Mouse (Mus musculus): ENCODE results near the gene St3gal3. TPM values are rescaled to one million over a fixed set of nuclear protein-coding genes. Genes with fewer than 3 reads are reported as not detected.
A peak's percentile ranks its signal among the peaks of the same experiment; 100 is the strongest.

St3gal3 gene
- polyA plus RNA-seq, 1 experiment from 2014 or later = 9.3 TPM

DNA sequence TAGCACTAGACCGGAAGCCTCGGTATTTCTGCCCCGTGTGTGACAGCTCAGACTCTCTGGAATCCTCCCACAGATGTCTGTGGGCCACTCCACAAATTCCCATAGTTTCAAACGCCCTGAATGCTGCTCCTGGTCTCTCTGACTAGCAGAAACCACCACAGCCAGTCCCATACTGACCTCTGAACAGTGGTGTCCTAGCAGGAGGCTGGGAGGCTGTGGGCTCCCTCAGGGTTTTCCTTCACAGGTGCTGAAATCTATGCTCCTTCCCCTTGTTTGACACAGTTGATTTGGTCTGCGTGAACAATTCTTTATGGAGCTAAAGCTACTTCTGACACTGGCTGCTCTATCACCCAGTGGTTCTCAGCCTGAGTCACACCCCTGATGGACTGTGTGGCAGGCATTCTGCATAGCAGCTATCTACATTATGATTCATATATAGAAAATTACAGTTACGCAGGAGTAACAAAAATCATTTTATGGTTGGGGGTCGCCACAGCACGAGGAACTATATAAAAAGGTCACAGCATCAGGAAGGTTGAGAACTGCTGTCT is 31.4 kb downstream of the St3gal3 start:
- Histone ChIP-seq H3K36me3 (ENCODE audit: control insufficient read depth, insufficient read depth, low read length) (no peaks in the 10 kb centered on the region), H3K9ac (replicated peaks; ENCODE audit: low read length) (no peak overlapping the region), H3K27me3 (ENCODE audit: control insufficient read depth, insufficient read depth, low read length) (no peaks in the 10 kb centered on the region), H3K4me3 (replicated peaks; ENCODE audit: low read depth, low read length) (no peak overlapping the region), H3K27ac (replicated peaks; ENCODE audit: low read depth, low read length) (no peak overlapping the region), H3K4me1 (ENCODE audit: control insufficient read depth, insufficient read depth, low read length) (no peaks in the 10 kb centered on the region), H3K9me3 (ENCODE audit: control insufficient read depth, low read length) (no peaks in the 10 kb centered on the region), H3K4me2 (ENCODE audit: low read length) (no peak overlapping the region)
- ATAC-seq (ENCODE audit: low FRiP score, low TSS enrichment) = no peak
- 88% methylated on average over 8 of the region's 8 CpGs for WGBS
- DNase-seq = no peak

GRCm38 (mm10) chr4:118101497-118101896 is 33.2 kb downstream of the St3gal3 start:
- H3K9ac ChIP-seq (replicated peaks; ENCODE audit: low read length) = no peak overlapping the region
- no peaks in the 10 kb centered on the region for H3K27me3 ChIP-seq (ENCODE audit: control insufficient read depth, insufficient read depth, low read length)
- no peak overlapping the region for H3K27ac ChIP-seq (replicated peaks; ENCODE audit: low read depth, low read length)
- H3K36me3 ChIP-seq (ENCODE audit: control insufficient read depth, insufficient read depth, low read length) = no peaks in the 10 kb centered on the region
- no peak overlapping the region for H3K4me3 ChIP-seq (replicated peaks; ENCODE audit: low read depth, low read length)
- no peaks in the 10 kb centered on the region for H3K4me1 ChIP-seq (ENCODE audit: control insufficient read depth, insufficient read depth, low read length)
- no peak for DNase-seq
- H3K9me3 ChIP-seq (ENCODE audit: control insufficient read depth, low read length) = no peaks in the 10 kb centered on the region
- 90% methylated on average over 6 of the region's 6 CpGs for WGBS
- H3K4me2 ChIP-seq (ENCODE audit: low read length) = no peak overlapping the region
- no peak for ATAC-seq (ENCODE audit: low FRiP score, low TSS enrichment)

GRCm38 (mm10) chr4:118099637-118100364 is 34.9 kb downstream of the St3gal3 start:
- DNase-seq (no peak), ATAC-seq (ENCODE audit: low FRiP score, low TSS enrichment) (no peak)
- Histone ChIP-seq H3K9ac (replicated peaks; ENCODE audit: low read length) (no peak overlapping the region), H3K4me3 (replicated peaks; ENCODE audit: low read depth, low read length) (no peak overlapping the region), H3K27ac (replicated peaks; ENCODE audit: low read depth, low read length) (no peak overlapping the region), H3K27me3 (ENCODE audit: control insufficient read depth, insufficient read depth, low read length) (no peaks in the 10 kb centered on the region), H3K4me1 (ENCODE audit: control insufficient read depth, insufficient read depth, low read length) (no peaks in the 10 kb centered on the region), H3K9me3 (ENCODE audit: control insufficient read depth, low read length) (no peaks in the 10 kb centered on the region), H3K36me3 (ENCODE audit: control insufficient read depth, insufficient read depth, low read length) (no peaks in the 10 kb centered on the region), H3K4me2 (ENCODE audit: low read length) (no peak overlapping the region)
- WGBS = 95% methylated on average over 8 of the region's 8 CpGs

DNA sequence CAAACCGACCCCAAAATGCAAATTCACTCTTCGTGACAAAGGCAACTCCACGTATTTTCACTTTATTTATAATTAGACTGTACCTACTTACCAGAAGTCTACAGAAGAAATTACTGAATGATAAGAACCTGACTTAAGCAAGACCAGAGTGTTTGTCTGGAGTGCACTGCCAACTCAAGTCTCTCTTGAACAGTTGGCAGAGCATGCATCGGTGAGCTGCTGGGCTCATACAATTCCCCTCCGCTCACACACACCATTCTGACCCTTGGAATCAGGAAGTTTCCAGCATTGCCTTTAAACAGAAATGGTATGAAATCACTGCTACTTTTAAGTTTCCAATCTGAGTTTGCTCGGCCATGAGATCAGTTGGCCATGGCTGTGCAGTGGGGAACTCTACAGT is 36.1 kb downstream of the St3gal3 start:
- no peaks in the 10 kb centered on the region for H3K4me1 ChIP-seq (ENCODE audit: control insufficient read depth, insufficient read depth, low read length)
- no peaks in the 10 kb centered on the region for H3K36me3 ChIP-seq (ENCODE audit: control insufficient read depth, insufficient read depth, low read length)
- no peak overlapping the region for H3K27ac ChIP-seq (replicated peaks; ENCODE audit: low read depth, low read length)
- DNase-seq (no peak), ATAC-seq (ENCODE audit: low FRiP score, low TSS enrichment) (no peak)
- H3K9ac ChIP-seq (replicated peaks; ENCODE audit: low read length) = no peak overlapping the region
- H3K4me2 ChIP-seq (ENCODE audit: low read length) = no peak overlapping the region
- H3K4me3 ChIP-seq (replicated peaks; ENCODE audit: low read depth, low read length) = no peak overlapping the region
- no peaks in the 10 kb centered on the region for H3K27me3 ChIP-seq (ENCODE audit: control insufficient read depth, insufficient read depth, low read length)
- H3K9me3 ChIP-seq (ENCODE audit: control insufficient read depth, low read length) = no peaks in the 10 kb centered on the region
- 97% methylated on average over 6 of the region's 6 CpGs for WGBS

DNA sequence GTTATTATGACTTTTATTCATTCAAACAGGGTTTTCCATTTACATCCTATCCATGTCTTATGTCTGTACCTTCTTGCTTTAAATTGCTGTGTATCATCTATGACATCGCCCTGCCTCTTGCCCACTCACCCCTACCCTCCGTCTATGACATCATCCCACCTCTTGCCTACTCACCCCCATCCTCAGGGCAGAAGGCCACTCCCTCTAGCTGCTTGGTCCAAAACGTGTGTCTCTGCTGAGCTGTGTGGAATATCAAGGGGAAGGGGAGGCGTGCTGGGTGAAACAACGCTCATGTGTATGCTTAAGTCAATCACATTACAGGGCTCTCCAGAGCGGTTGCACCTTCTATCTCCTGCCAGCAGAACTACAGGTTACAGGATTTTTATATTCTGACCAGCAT is 38.6 kb downstream of the St3gal3 start:
- Histone ChIP-seq H3K4me3 (replicated peaks; ENCODE audit: low read depth, low read length) (no peak overlapping the region), H3K9ac (replicated peaks; ENCODE audit: low read length) (no peak overlapping the region), H3K9me3 (ENCODE audit: control insufficient read depth, low read length) (no peaks in the 10 kb centered on the region), H3K27me3 (ENCODE audit: control insufficient read depth, insufficient read depth, low read length) (no peaks in the 10 kb centered on the region), H3K27ac (replicated peaks; ENCODE audit: low read depth, low read length) (no peak overlapping the region), H3K4me2 (ENCODE audit: low read length) (no peak overlapping the region), H3K4me1 (ENCODE audit: control insufficient read depth, insufficient read depth, low read length) (no peaks in the 10 kb centered on the region), H3K36me3 (ENCODE audit: control insufficient read depth, insufficient read depth, low read length) (no peaks in the 10 kb centered on the region)
- WGBS = 83% methylated on average over 6 of the region's 6 CpGs
- ATAC-seq (ENCODE audit: low FRiP score, low TSS enrichment) (no peak), DNase-seq (no peak)

DNA sequence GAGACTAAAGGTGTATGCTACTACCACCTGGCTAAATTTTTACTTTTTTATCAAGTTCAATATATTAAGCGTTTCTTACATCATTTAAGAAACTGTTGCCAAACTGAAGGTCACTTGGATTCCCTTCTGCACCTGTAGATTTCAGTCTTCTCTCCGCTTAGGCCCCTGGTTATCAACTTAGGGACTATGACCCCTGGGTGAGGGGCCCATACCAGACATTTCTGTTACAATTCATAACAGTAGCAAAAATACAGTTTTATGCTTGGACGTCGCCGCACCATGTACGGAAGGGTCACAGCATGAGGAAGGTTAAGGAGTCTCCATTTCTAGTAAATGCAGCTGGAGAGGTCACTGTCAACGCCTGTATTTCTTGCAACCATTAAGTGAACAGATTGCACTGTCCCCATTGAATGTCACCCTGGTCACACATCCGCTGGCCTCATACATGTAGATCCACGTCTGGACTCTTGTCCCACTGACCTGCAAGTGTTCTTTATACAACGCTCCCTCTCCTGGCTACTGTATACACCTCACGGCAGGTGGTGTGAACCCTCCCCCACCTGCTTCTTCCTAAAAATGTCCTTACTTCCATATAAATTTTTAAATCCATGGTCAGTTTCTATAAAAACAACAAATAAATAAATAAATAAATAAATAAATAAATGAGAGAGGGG is 41.8 kb downstream of the St3gal3 start:
- no peak overlapping the region for H3K9ac ChIP-seq (replicated peaks; ENCODE audit: low read length)
- 96% methylated on average over 11 of the region's 11 CpGs for WGBS
- ATAC-seq (ENCODE audit: low FRiP score, low TSS enrichment) (no peak), DNase-seq (no peak)
- H3K9me3 ChIP-seq (ENCODE audit: control insufficient read depth, low read length) = no peaks in the 10 kb centered on the region
- no peak overlapping the region for H3K4me2 ChIP-seq (ENCODE audit: low read length)
- H3K4me1 ChIP-seq (ENCODE audit: control insufficient read depth, insufficient read depth, low read length) = no peaks in the 10 kb centered on the region
- no peaks in the 10 kb centered on the region for H3K27me3 ChIP-seq (ENCODE audit: control insufficient read depth, insufficient read depth, low read length)
- no peaks in the 10 kb centered on the region for H3K36me3 ChIP-seq (ENCODE audit: control insufficient read depth, insufficient read depth, low read length)
- H3K27ac ChIP-seq (replicated peaks; ENCODE audit: low read depth, low read length) = no peak overlapping the region
- no peak overlapping the region for H3K4me3 ChIP-seq (replicated peaks; ENCODE audit: low read depth, low read length)

GRCm38 (mm10) chr4:118090449-118090848 is 44.3 kb downstream of the St3gal3 start:
- Histone ChIP-seq H3K4me2 (ENCODE audit: low read length) (no peak overlapping the region), H3K4me3 (replicated peaks; ENCODE audit: low read depth, low read length) (no peak overlapping the region), H3K27me3 (ENCODE audit: control insufficient read depth, insufficient read depth, low read length) (no peaks in the 10 kb centered on the region), H3K9ac (replicated peaks; ENCODE audit: low read length) (no peak overlapping the region), H3K9me3 (ENCODE audit: control insufficient read depth, low read length) (no peaks in the 10 kb centered on the region), H3K27ac (replicated peaks; ENCODE audit: low read depth, low read length) (no peak overlapping the region), H3K4me1 (ENCODE audit: control insufficient read depth, insufficient read depth, low read length) (no peaks in the 10 kb centered on the region), H3K36me3 (ENCODE audit: control insufficient read depth, insufficient read depth, low read length) (no peaks in the 10 kb centered on the region)
- DNase-seq (no peak), ATAC-seq (ENCODE audit: low FRiP score, low TSS enrichment) (no peak)
- 94% methylated on average over 11 of the region's 11 CpGs for WGBS

GRCm38 (mm10) chr4:118089939-118090338 is 44.8 kb downstream of the St3gal3 start:
- Histone ChIP-seq H3K27ac (replicated peaks; ENCODE audit: low read depth, low read length) (no peak overlapping the region), H3K4me2 (ENCODE audit: low read length) (no peak overlapping the region), H3K4me3 (replicated peaks; ENCODE audit: low read depth, low read length) (no peak overlapping the region), H3K27me3 (ENCODE audit: control insufficient read depth, insufficient read depth, low read length) (no peaks in the 10 kb centered on the region), H3K4me1 (ENCODE audit: control insufficient read depth, insufficient read depth, low read length) (no peaks in the 10 kb centered on the region), H3K36me3 (ENCODE audit: control insufficient read depth, insufficient read depth, low read length) (no peaks in the 10 kb centered on the region), H3K9ac (replicated peaks; ENCODE audit: low read length) (no peak overlapping the region), H3K9me3 (ENCODE audit: control insufficient read depth, low read length) (no peaks in the 10 kb centered on the region)
- DNase-seq (peak; percentile 51), ATAC-seq (ENCODE audit: low FRiP score, low TSS enrichment) (no peak)
- WGBS = 63% methylated on average over 9 of the region's 9 CpGs

DNA sequence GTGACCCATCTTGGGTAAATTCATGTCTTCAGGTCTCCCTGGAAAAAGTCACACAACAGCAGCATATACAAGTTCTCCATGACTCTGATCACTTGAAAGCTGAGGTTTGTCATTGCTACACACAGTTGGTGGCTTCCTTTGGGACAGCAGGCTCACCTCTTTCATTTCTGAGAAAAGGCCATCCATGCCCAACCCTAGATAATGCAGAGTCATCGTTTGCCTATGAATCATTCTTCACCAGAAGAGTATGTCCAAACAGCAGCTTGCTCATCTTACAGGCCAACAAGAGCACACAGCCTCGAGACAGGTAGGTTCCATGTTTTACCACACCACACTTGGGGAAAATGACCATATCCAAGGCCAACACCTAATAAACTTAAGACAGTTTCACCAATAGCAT is 45.9 kb downstream of the St3gal3 start:
- ATAC-seq (ENCODE audit: low FRiP score, low TSS enrichment) = no peak
- Histone ChIP-seq H3K4me2 (ENCODE audit: low read length) (no peak overlapping the region), H3K9me3 (ENCODE audit: control insufficient read depth, low read length) (no peaks in the 10 kb centered on the region), H3K27ac (replicated peaks; ENCODE audit: low read depth, low read length) (no peak overlapping the region), H3K27me3 (ENCODE audit: control insufficient read depth, insufficient read depth, low read length) (no peaks in the 10 kb centered on the region), H3K4me3 (replicated peaks; ENCODE audit: low read depth, low read length) (no peak overlapping the region), H3K4me1 (ENCODE audit: control insufficient read depth, insufficient read depth, low read length) (no peaks in the 10 kb centered on the region), H3K36me3 (ENCODE audit: control insufficient read depth, insufficient read depth, low read length) (no peaks in the 10 kb centered on the region), H3K9ac (replicated peaks; ENCODE audit: low read length) (no peak overlapping the region)
- WGBS = 94% methylated on average over 2 of the region's 2 CpGs
- no peak for DNase-seq
